Mouse (Mus musculus) adrenal gland, adult (tissue): ENCODE measurements around the gene Epb41l4b.

Experiments used
- DNase-seq, 2 experiments: peaks; one replicate each; pipeline ENCODE4 v3.0.0; 2022 to 2023; ENCODE audit warnings: low spot score in 1 of 2; ENCODE audit not compliant: inconsistent age in 2 of 2

Gene Epb41l4b

GRCm38 (mm10) chr4:57066936-57067335 lies 76.3 kb downstream of the Epb41l4b start:
- no peak for DNase-seq

- peak; percentile 71 to 92 for DNase-seq
These were observed 78.0 kb downstream of the Epb41l4b start for GRCm38 (mm10) chr4:57065273-57065672.

- DNase-seq, result no peak
These were observed 78.4 kb downstream of the Epb41l4b start for GRCm38 (mm10) chr4:57064830-57065229.

GRCm38 (mm10) chr4:57060319-57060831 lies 82.9 kb downstream of the Epb41l4b start:
- no peak for DNase-seq

- no peak for DNase-seq
These were observed 84.6 kb downstream of the Epb41l4b start for GRCm38 (mm10) chr4:57058623-57059022.

- DNase-seq, result no peak
These were observed 85.6 kb downstream of the Epb41l4b start for GRCm38 (mm10) chr4:57057637-57058036.

GRCm38 (mm10) chr4:57055635-57056034 lies 87.6 kb downstream of the Epb41l4b start:
- no peak for DNase-seq

- no peak for DNase-seq
These were observed 93.8 kb downstream of the Epb41l4b start for GRCm38 (mm10) chr4:57049281-57049921.

- DNase-seq, result no peak
These were observed 94.7 kb downstream of the Epb41l4b start for GRCm38 (mm10) chr4:57048566-57048965.

GRCm38 (mm10) chr4:57046160-57046571 lies 97.1 kb downstream of the Epb41l4b start:
- no peak for DNase-seq

- DNase-seq, result no peak
These were observed 99.6 kb downstream of the Epb41l4b start for GRCm38 (mm10) chr4:57043621-57044020.

GRCm38 (mm10) chr4:57041661-57042060 lies 101.6 kb downstream of the Epb41l4b start:
- no peak for DNase-seq

- DNase-seq, result no peak
These were observed 102.0 kb downstream of the Epb41l4b start for GRCm38 (mm10) chr4:57041211-57041610.

GRCm38 (mm10) chr4:57040481-57040880 lies 102.8 kb downstream of the Epb41l4b start:
- DNase-seq, result no peak

GRCm38 (mm10) chr4:57039127-57040031 lies 103.9 kb downstream of the Epb41l4b start:
- DNase-seq, result no peak

- DNase-seq, result no peak
These were observed 105.7 kb downstream of the Epb41l4b start for GRCm38 (mm10) chr4:57037554-57037953.

- no peak for DNase-seq
These were observed 109.1 kb downstream of the Epb41l4b start for GRCm38 (mm10) chr4:57034169-57034568.

GRCm38 (mm10) chr4:57031440-57031839 lies 111.8 kb downstream of the Epb41l4b start:
- DNase-seq, result no peak

GRCm38 (mm10) chr4:57027954-57028353 lies 115.3 kb downstream of the Epb41l4b start:
- DNase-seq, result no peak

GRCm38 (mm10) chr4:57023527-57023926 lies 119.7 kb downstream of the Epb41l4b start:
- no peak for DNase-seq

- DNase-seq, result no peak
These were observed 121.9 kb downstream of the Epb41l4b start for GRCm38 (mm10) chr4:57021288-57021687.

- peak; percentile 57 to 90 for DNase-seq
These were observed 126.0 kb downstream of the Epb41l4b start for GRCm38 (mm10) chr4:57017229-57017628.
